Mouse (Mus musculus): ENCODE data around the gene Pde11a. TPM values are rescaled to one million over a fixed set of nuclear protein-coding genes. Genes with fewer than 3 reads are reported as not detected.

The Pde11a gene
- polyA plus RNA-seq, 1 experiment from 2014 or later, result 0.40 TPM

- Histone ChIP-seq H3K27me3 (replicated peaks; ENCODE audit: control insufficient read depth, insufficient read depth, low read length) (no peaks in the 10 kb centered on the region), H3K27ac (ENCODE audit: low read depth, low read length) (no peak overlapping the region), H3K4me3 (ENCODE audit: low read depth, low read length) (no peak overlapping the region), H3K4me2 (no peak overlapping the region), H3K9ac (ENCODE audit: low read depth, low read length) (no peak overlapping the region), H3K36me3 (ENCODE audit: control insufficient read depth, insufficient read depth, low read length) (no peaks in the 10 kb centered on the region), H3K4me1 (replicated peaks; ENCODE audit: control insufficient read depth, insufficient read depth, low read length) (no peaks in the 10 kb centered on the region), H3K9me3 (ENCODE audit: control insufficient read depth, low read length) (no peaks in the 10 kb centered on the region)
- ATAC-seq (replicated peaks; ENCODE audit: low FRiP score) (no peak), DNase-seq (ENCODE audit: low spot score) (no peak)
- WGBS, result 68% methylated on average over 5 of the region's 5 CpGs
Observed at GRCm38 (mm10) chr2:76088413-76088812, 250.2 kb downstream of the Pde11a start.

- no peak for DNase-seq (ENCODE audit: low spot score)
- H3K4me1 ChIP-seq (replicated peaks; ENCODE audit: control insufficient read depth, insufficient read depth, low read length), result no peaks in the 10 kb centered on the region
- ATAC-seq (replicated peaks; ENCODE audit: low FRiP score), result no peak
- no peaks in the 10 kb centered on the region for H3K36me3 ChIP-seq (ENCODE audit: control insufficient read depth, insufficient read depth, low read length)
- no peaks in the 10 kb centered on the region for H3K27me3 ChIP-seq (replicated peaks; ENCODE audit: control insufficient read depth, insufficient read depth, low read length)
- no peaks in the 10 kb centered on the region for H3K9me3 ChIP-seq (ENCODE audit: control insufficient read depth, low read length)
- H3K4me2 ChIP-seq, result no peak overlapping the region
- H3K27ac ChIP-seq (ENCODE audit: low read depth, low read length), result no peak overlapping the region
- no peak overlapping the region for H3K9ac ChIP-seq (ENCODE audit: low read depth, low read length)
- H3K4me3 ChIP-seq (ENCODE audit: low read depth, low read length), result no peak overlapping the region
- 78% methylated on average over 3 of the region's 3 CpGs for WGBS
Observed at GRCm38 (mm10) chr2:76087170-76087569, 251.4 kb downstream of the Pde11a start.

GRCm38 (mm10) chr2:76084982-76085381, 253.6 kb downstream of the Pde11a start:
- H3K27ac ChIP-seq (ENCODE audit: low read depth, low read length), result no peak overlapping the region
- no peaks in the 10 kb centered on the region for H3K4me1 ChIP-seq (replicated peaks; ENCODE audit: control insufficient read depth, insufficient read depth, low read length)
- no peak overlapping the region for H3K4me2 ChIP-seq
- H3K36me3 ChIP-seq (ENCODE audit: control insufficient read depth, insufficient read depth, low read length), result no peaks in the 10 kb centered on the region
- H3K9me3 ChIP-seq (ENCODE audit: control insufficient read depth, low read length), result no peaks in the 10 kb centered on the region
- DNase-seq (ENCODE audit: low spot score) (no peak), ATAC-seq (replicated peaks; ENCODE audit: low FRiP score) (no peak)
- H3K27me3 ChIP-seq (replicated peaks; ENCODE audit: control insufficient read depth, insufficient read depth, low read length), result no peaks in the 10 kb centered on the region
- WGBS, result 82% methylated on average over 4 of the region's 4 CpGs
- no peak overlapping the region for H3K9ac ChIP-seq (ENCODE audit: low read depth, low read length)
- no peak overlapping the region for H3K4me3 ChIP-seq (ENCODE audit: low read depth, low read length)

GRCm38 (mm10) chr2:76083901-76084300, 254.7 kb downstream of the Pde11a start:
- Histone ChIP-seq H3K27me3 (replicated peaks; ENCODE audit: control insufficient read depth, insufficient read depth, low read length) (no peaks in the 10 kb centered on the region), H3K4me3 (ENCODE audit: low read depth, low read length) (no peak overlapping the region), H3K4me1 (replicated peaks; ENCODE audit: control insufficient read depth, insufficient read depth, low read length) (no peaks in the 10 kb centered on the region), H3K27ac (ENCODE audit: low read depth, low read length) (no peak overlapping the region), H3K9me3 (ENCODE audit: control insufficient read depth, low read length) (no peaks in the 10 kb centered on the region), H3K9ac (ENCODE audit: low read depth, low read length) (no peak overlapping the region), H3K4me2 (no peak overlapping the region), H3K36me3 (ENCODE audit: control insufficient read depth, insufficient read depth, low read length) (no peaks in the 10 kb centered on the region)
- WGBS, result 50% methylated on average over 3 of the region's 3 CpGs
- ATAC-seq (replicated peaks; ENCODE audit: low FRiP score) (no peak), DNase-seq (ENCODE audit: low spot score) (no peak)

- no peaks in the 10 kb centered on the region for H3K27me3 ChIP-seq (replicated peaks; ENCODE audit: control insufficient read depth, insufficient read depth, low read length)
- no peak overlapping the region for H3K4me2 ChIP-seq
- ATAC-seq (replicated peaks; ENCODE audit: low FRiP score) (no peak), DNase-seq (ENCODE audit: low spot score) (no peak)
- no peak overlapping the region for H3K4me3 ChIP-seq (ENCODE audit: low read depth, low read length)
- H3K9ac ChIP-seq (ENCODE audit: low read depth, low read length), result no peak overlapping the region
- no peaks in the 10 kb centered on the region for H3K4me1 ChIP-seq (replicated peaks; ENCODE audit: control insufficient read depth, insufficient read depth, low read length)
- H3K27ac ChIP-seq (ENCODE audit: low read depth, low read length), result no peak overlapping the region
- H3K36me3 ChIP-seq (ENCODE audit: control insufficient read depth, insufficient read depth, low read length), result no peaks in the 10 kb centered on the region
- H3K9me3 ChIP-seq (ENCODE audit: control insufficient read depth, low read length), result no peaks in the 10 kb centered on the region
- WGBS, result 82% methylated on average over 2 of the region's 2 CpGs
Observed at GRCm38 (mm10) chr2:76083396-76083795, 255.2 kb downstream of the Pde11a start.

- Histone ChIP-seq H3K9me3 (ENCODE audit: control insufficient read depth, low read length) (no peaks in the 10 kb centered on the region), H3K27ac (ENCODE audit: low read depth, low read length) (no peak overlapping the region), H3K4me3 (ENCODE audit: low read depth, low read length) (no peak overlapping the region), H3K4me1 (replicated peaks; ENCODE audit: control insufficient read depth, insufficient read depth, low read length) (no peaks in the 10 kb centered on the region), H3K36me3 (ENCODE audit: control insufficient read depth, insufficient read depth, low read length) (no peaks in the 10 kb centered on the region), H3K4me2 (no peak overlapping the region), H3K9ac (ENCODE audit: low read depth, low read length) (no peak overlapping the region), H3K27me3 (replicated peaks; ENCODE audit: control insufficient read depth, insufficient read depth, low read length) (no peaks in the 10 kb centered on the region)
- WGBS, result 43% methylated on average over 5 of the region's 5 CpGs
- no peak for ATAC-seq (replicated peaks; ENCODE audit: low FRiP score)
- no peak for DNase-seq (ENCODE audit: low spot score)
Observed at GRCm38 (mm10) chr2:76081991-76082390, 256.6 kb downstream of the Pde11a start.

GRCm38 (mm10) chr2:76080549-76080948, 258.0 kb downstream of the Pde11a start:
- Histone ChIP-seq H3K4me1 (replicated peaks; ENCODE audit: control insufficient read depth, insufficient read depth, low read length) (no peaks in the 10 kb centered on the region), H3K9ac (ENCODE audit: low read depth, low read length) (no peak overlapping the region), H3K4me3 (ENCODE audit: low read depth, low read length) (no peak overlapping the region), H3K27ac (ENCODE audit: low read depth, low read length) (no peak overlapping the region), H3K36me3 (ENCODE audit: control insufficient read depth, insufficient read depth, low read length) (no peaks in the 10 kb centered on the region), H3K27me3 (replicated peaks; ENCODE audit: control insufficient read depth, insufficient read depth, low read length) (no peaks in the 10 kb centered on the region), H3K4me2 (no peak overlapping the region), H3K9me3 (ENCODE audit: control insufficient read depth, low read length) (no peaks in the 10 kb centered on the region)
- ATAC-seq (replicated peaks; ENCODE audit: low FRiP score) (no peak), DNase-seq (ENCODE audit: low spot score) (no peak)
- 66% methylated on average over 3 of the region's 3 CpGs for whole genome bisulfite sequencing

GRCm38 (mm10) chr2:76076838-76077237, 261.7 kb downstream of the Pde11a start:
- Histone ChIP-seq H3K4me3 (ENCODE audit: low read depth, low read length) (no peak overlapping the region), H3K27ac (ENCODE audit: low read depth, low read length) (no peak overlapping the region), H3K9ac (ENCODE audit: low read depth, low read length) (no peak overlapping the region), H3K36me3 (ENCODE audit: control insufficient read depth, insufficient read depth, low read length) (no peaks in the 10 kb centered on the region), H3K4me2 (no peak overlapping the region), H3K4me1 (replicated peaks; ENCODE audit: control insufficient read depth, insufficient read depth, low read length) (no peaks in the 10 kb centered on the region), H3K9me3 (ENCODE audit: control insufficient read depth, low read length) (no peaks in the 10 kb centered on the region), H3K27me3 (replicated peaks; ENCODE audit: control insufficient read depth, insufficient read depth, low read length) (no peaks in the 10 kb centered on the region)
- ATAC-seq (replicated peaks; ENCODE audit: low FRiP score) (no peak), DNase-seq (ENCODE audit: low spot score) (no peak)
- 73% methylated on average over 2 of the region's 2 CpGs for WGBS

GRCm38 (mm10) chr2:76076047-76076446, 262.5 kb downstream of the Pde11a start:
- Histone ChIP-seq H3K9ac (ENCODE audit: low read depth, low read length) (no peak overlapping the region), H3K27ac (ENCODE audit: low read depth, low read length) (no peak overlapping the region), H3K9me3 (ENCODE audit: control insufficient read depth, low read length) (no peaks in the 10 kb centered on the region), H3K4me1 (replicated peaks; ENCODE audit: control insufficient read depth, insufficient read depth, low read length) (no peaks in the 10 kb centered on the region), H3K36me3 (ENCODE audit: control insufficient read depth, insufficient read depth, low read length) (no peaks in the 10 kb centered on the region), H3K4me2 (no peak overlapping the region), H3K4me3 (ENCODE audit: low read depth, low read length) (no peak overlapping the region), H3K27me3 (replicated peaks; ENCODE audit: control insufficient read depth, insufficient read depth, low read length) (no peaks in the 10 kb centered on the region)
- WGBS, result 79% methylated on average over 4 of the region's 4 CpGs
- ATAC-seq (replicated peaks; ENCODE audit: low FRiP score) (no peak), DNase-seq (ENCODE audit: low spot score) (no peak)
